Mouse (Mus musculus): Measurements from ENCODE around the gene Ciao2a.

- TF ChIP-seq POLR2A (IDR thresholded peaks at IDR 0.05; ENCODE audit: insufficient read depth, low read depth, low read length), result no peak
- no peak for TF ChIP-seq CTCF (IDR thresholded peaks at IDR 0.05)
- TF ChIP-seq EP300 (IDR thresholded peaks at IDR 0.05; ENCODE audit: insufficient read depth, low read depth, low read length), result no peak
These were observed 16.3 kb upstream of the Ciao2a start for GRCm38 (mm10) chr9:66110126-66110525.
